Mouse (Mus musculus): Measurements from ENCODE around the gene Gabpb1.

The Gabpb1 gene

GRCm38 (mm10) chr2:126593831-126594610 is 82.1 kb downstream of the Gabpb1 start:
- DNase-seq (ENCODE audit: low read depth, low spot score): peak; percentile 22

DNA sequence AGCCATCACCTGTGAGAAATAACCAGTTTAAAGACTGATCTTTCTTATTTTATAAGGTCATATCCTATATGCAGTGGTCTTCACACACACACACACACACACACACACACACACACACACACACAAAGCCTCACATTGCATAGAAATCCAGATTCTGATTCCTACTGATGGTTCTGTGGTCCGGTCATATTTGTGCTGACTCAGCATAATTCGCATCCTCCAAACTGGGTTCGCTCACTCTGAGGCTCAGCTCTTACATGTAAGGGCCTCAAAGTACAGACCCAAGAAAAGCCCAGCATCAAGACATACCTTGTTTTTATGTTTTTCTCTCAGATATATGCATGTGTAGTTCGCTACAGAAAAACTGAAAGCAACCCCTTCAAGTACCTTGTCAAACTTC is 84.8 kb downstream of the Gabpb1 start:
- no peak for DNase-seq (ENCODE audit: low read depth, low spot score)

DNA sequence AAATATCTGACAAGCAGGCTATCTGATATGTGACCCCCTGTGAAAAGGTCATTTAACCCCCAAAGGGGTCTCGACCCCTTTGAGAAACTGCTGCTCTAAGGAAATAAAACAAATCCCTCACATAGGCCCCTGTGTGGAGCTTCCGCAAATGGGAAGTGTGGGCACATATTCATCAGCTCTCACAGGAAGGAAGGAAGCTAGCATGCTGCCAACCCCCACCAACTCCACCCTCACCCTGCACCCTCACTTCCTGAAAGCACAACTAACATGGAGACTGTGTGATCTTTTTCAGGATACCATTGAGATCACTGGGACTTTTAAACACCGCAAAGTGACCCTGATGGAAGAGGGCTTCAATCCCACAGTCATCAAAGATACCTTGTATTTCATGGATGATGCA is 88.7 kb downstream of the Gabpb1 start:
- no peak for DNase-seq (ENCODE audit: low read depth, low spot score)

DNA sequence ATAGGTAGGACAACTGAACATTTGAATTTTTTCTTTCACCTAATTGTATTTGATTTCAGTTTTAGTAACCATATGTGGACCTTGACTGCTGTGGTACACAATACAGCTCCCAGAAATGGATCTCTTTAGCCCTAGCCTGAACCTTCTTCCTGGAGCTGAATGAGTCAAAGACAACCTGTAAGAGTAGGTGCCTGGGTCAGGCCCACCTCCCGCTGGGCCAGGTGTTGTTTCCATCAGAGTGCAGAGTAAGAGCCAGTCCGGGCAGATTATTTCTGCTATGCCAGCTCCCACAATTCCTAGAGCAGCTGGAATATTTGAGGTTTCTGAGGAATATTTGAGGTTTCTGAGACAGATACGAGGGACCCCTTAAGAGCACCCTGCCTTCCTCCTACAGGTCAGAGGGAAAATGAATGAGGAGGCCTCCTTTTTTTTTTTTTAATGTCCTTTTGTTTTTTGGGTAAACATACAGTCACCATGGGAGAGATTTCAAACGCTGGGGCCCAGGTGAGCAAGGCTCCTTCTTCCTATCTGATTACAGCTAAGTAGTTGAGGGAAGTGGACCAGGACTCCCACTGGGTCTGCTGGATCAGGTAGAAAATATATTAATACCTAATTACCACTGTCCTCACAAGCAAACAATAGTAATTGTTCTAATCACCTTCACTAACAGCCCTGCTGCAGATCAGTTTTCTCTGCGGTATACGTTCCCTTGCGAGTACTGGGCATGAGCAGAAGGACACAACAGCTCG is 91.3 kb downstream of the Gabpb1 start:
- no peak for DNase-seq (ENCODE audit: low read depth, low spot score)

GRCm38 (mm10) chr2:126583960-126584359 is 92.2 kb downstream of the Gabpb1 start:
- no peak for DNase-seq (ENCODE audit: low read depth, low spot score)

GRCm38 (mm10) chr2:126579282-126579681 is 96.9 kb downstream of the Gabpb1 start:
- no peak for DNase-seq (ENCODE audit: low read depth, low spot score)
